Mouse (Mus musculus): Measurements from ENCODE around the gene Lzic. TPM values are rescaled to one million over a fixed set of nuclear protein-coding genes. Genes with fewer than 3 reads are reported as not detected.

The Lzic gene
- polyA plus RNA-seq, 1 experiment from 2014 or later, result 42.2 TPM

- H3K9ac ChIP-seq (ENCODE audit: low read length), result no peak overlapping the region
- H3K27ac ChIP-seq (ENCODE audit: low read depth), result no peak overlapping the region
- no peaks in the 10 kb centered on the region for H3K4me1 ChIP-seq (replicated peaks; ENCODE audit: control insufficient read depth, insufficient read depth, low read length)
- no peaks in the 10 kb centered on the region for H3K9me3 ChIP-seq (ENCODE audit: control insufficient read depth, low read length)
- no peaks in the 10 kb centered on the region for H3K27me3 ChIP-seq (replicated peaks; ENCODE audit: control insufficient read depth, insufficient read depth, low read length)
- no peak overlapping the region for H3K4me2 ChIP-seq (ENCODE audit: low read length)
- H3K36me3 ChIP-seq (ENCODE audit: control insufficient read depth, insufficient read depth, low read length), result peaks cover 2% of the 10 kb centered on the region; the same call in 1 of the 2 replicates
- DNase-seq (ENCODE audit: low spot score) (no peak), ATAC-seq (replicated peaks; ENCODE audit: low FRiP score, low TSS enrichment, low read depth) (no peak)
- WGBS, result 76% methylated on average over 6 of the region's 6 CpGs
- no peak overlapping the region for H3K4me3 ChIP-seq (ENCODE audit: low read depth, low read length)
Measured at GRCm38 (mm10) chr4:149462305-149462971, 22.6 kb upstream of the Lzic start.

DNA sequence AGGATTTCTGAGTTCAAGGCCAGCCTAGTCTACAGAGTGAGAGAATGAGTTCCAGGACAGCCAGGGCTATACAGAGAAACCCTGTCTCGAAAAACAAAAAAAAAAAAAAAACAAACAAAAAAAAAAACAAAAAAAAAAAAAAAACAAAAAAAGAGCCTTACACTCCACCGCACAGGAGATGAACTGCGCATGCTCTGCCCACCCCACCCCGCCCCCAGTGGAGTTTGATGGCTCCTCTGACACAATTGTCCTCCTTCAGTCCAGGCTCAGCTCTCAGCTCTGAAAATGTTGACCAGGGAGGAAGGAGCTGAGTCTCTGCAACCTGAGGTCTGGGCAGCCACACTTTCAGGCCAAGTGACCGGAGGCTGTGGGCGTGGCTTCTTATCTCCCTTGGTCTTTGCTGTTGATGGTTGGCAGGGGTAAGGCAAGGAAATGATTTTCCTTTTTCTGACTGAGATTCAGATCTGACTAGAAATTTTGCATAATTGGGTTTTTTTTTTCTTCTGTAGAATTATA, 21.5 kb upstream of the Lzic start:
- ATAC-seq (replicated peaks; ENCODE audit: low FRiP score, low TSS enrichment, low read depth) (no peak), DNase-seq (ENCODE audit: low spot score) (no peak)
- Histone ChIP-seq H3K4me1 (replicated peaks; ENCODE audit: control insufficient read depth, insufficient read depth, low read length) (no peaks in the 10 kb centered on the region), H3K4me3 (ENCODE audit: low read depth, low read length) (no peak overlapping the region), H3K27me3 (replicated peaks; ENCODE audit: control insufficient read depth, insufficient read depth, low read length) (no peaks in the 10 kb centered on the region), H3K4me2 (ENCODE audit: low read length) (no peak overlapping the region), H3K9ac (ENCODE audit: low read length) (no peak overlapping the region), H3K36me3 (ENCODE audit: control insufficient read depth, insufficient read depth, low read length) (peaks cover 7% of the 10 kb centered on the region; the same call in 1 of the 2 replicates), H3K9me3 (ENCODE audit: control insufficient read depth, low read length) (no peaks in the 10 kb centered on the region), H3K27ac (ENCODE audit: low read depth) (no peak overlapping the region)
- WGBS, result 74% methylated on average over 6 of the region's 6 CpGs

DNA sequence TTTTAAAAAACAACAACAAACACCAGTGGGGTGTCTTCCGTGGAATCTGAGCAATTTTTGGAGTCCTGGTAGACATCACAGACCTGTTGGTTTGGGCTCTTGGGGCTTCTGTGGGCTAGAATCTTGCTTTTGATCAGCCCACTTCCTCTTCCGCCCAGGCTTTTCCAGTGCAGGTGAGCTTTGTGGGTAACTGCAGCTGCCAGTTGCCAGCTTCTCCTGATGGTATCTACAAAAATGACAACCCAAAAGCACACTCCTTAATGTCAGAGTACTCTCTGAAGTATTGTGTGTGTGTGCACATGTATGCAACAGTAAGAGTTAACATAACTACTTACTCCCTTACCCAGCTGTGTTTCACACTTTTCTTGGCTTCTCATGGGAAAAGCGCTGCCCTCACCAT, 15.5 kb upstream of the Lzic start:
- H3K27me3 ChIP-seq (replicated peaks; ENCODE audit: control insufficient read depth, insufficient read depth, low read length), result no peaks in the 10 kb centered on the region
- no peaks in the 10 kb centered on the region for H3K9me3 ChIP-seq (ENCODE audit: control insufficient read depth, low read length)
- no peaks in the 10 kb centered on the region for H3K4me1 ChIP-seq (replicated peaks; ENCODE audit: control insufficient read depth, insufficient read depth, low read length)
- DNase-seq (ENCODE audit: low spot score) (no peak), ATAC-seq (replicated peaks; ENCODE audit: low FRiP score, low TSS enrichment, low read depth) (no peak)
- H3K36me3 ChIP-seq (ENCODE audit: control insufficient read depth, insufficient read depth, low read length), result peaks cover 32% of the 10 kb centered on the region
- no peak overlapping the region for H3K4me2 ChIP-seq (ENCODE audit: low read length)
- no peak overlapping the region for H3K9ac ChIP-seq (ENCODE audit: low read length)
- no peak overlapping the region for H3K4me3 ChIP-seq (ENCODE audit: low read depth, low read length)
- 92% methylated on average over 3 of the region's 3 CpGs for WGBS
- H3K27ac ChIP-seq (ENCODE audit: low read depth), result no peak overlapping the region

- no peaks in the 10 kb centered on the region for H3K9me3 ChIP-seq (ENCODE audit: control insufficient read depth, low read length)
- H3K27me3 ChIP-seq (replicated peaks; ENCODE audit: control insufficient read depth, insufficient read depth, low read length), result no peaks in the 10 kb centered on the region
- peaks cover 15% of the 10 kb centered on the region for H3K36me3 ChIP-seq (ENCODE audit: control insufficient read depth, insufficient read depth, low read length)
- 66% methylated on average over 7 of the region's 7 CpGs for WGBS
- ATAC-seq (replicated peaks; ENCODE audit: low FRiP score, low TSS enrichment, low read depth) (no peak), DNase-seq (ENCODE audit: low spot score) (no peak)
- H3K9ac ChIP-seq (ENCODE audit: low read length), result no peak overlapping the region
- H3K4me1 ChIP-seq (replicated peaks; ENCODE audit: control insufficient read depth, insufficient read depth, low read length), result no peaks in the 10 kb centered on the region
- H3K4me3 ChIP-seq (ENCODE audit: low read depth, low read length), result no peak overlapping the region
- no peak overlapping the region for H3K4me2 ChIP-seq (ENCODE audit: low read length)
- H3K27ac ChIP-seq (ENCODE audit: low read depth), result no peak overlapping the region
Measured at GRCm38 (mm10) chr4:149475096-149475495, 9.9 kb upstream of the Lzic start.

DNA sequence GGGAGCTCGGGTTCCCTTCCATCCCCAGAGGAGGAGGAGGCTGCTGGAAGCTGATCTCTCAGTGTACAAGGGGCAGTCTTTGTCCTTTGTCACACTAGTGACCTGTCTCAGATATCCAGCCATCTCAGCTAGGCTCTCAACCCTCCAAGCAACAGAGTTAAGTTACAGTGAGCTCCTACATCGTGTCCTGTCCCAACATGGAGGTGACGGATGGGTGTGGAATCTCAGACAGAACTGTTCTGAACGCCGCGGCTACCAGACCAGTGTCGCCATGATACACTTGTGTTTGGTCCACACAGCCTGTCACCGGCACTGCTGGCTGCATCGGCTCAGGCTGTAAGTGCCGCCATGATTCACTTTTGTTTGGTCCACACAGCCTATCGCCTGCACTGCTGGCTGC, 8.0 kb upstream of the Lzic start, which contains the start of gene Tmem274:
Tmem274 (plus strand) TSS at position 301 of the 400 bp plus-strand sequence.
- 87% methylated on average over 11 of the region's 11 CpGs for WGBS
- Histone ChIP-seq H3K4me2 (ENCODE audit: low read length) (no peak within 1 kb of the TSS), H3K9me3 (ENCODE audit: control insufficient read depth, low read length) (no peaks in the 10 kb centered on the region), H3K27ac (ENCODE audit: low read depth) (no peak within 1 kb of the TSS), H3K9ac (ENCODE audit: low read length) (no peak within 1 kb of the TSS), H3K4me3 (ENCODE audit: low read depth, low read length) (no peak within 1 kb of the TSS), H3K27me3 (replicated peaks; ENCODE audit: control insufficient read depth, insufficient read depth, low read length) (no peaks in the 10 kb centered on the region), H3K4me1 (replicated peaks; ENCODE audit: control insufficient read depth, insufficient read depth, low read length) (no peaks in the 10 kb centered on the region), H3K36me3 (ENCODE audit: control insufficient read depth, insufficient read depth, low read length) (peaks cover 14% of the 10 kb centered on the region)
- ATAC-seq (replicated peaks; ENCODE audit: low FRiP score, low TSS enrichment, low read depth) (no peak), DNase-seq (ENCODE audit: low spot score) (no peak)

- ATAC-seq (replicated peaks; ENCODE audit: low FRiP score, low TSS enrichment, low read depth), result no peak
- peak overlapping the region; percentile 88 for H3K4me2 ChIP-seq (ENCODE audit: low read length)
Measured at GRCm38 (mm10) chr4:149484566-149484965, 463 bp upstream of the Lzic start.

DNA sequence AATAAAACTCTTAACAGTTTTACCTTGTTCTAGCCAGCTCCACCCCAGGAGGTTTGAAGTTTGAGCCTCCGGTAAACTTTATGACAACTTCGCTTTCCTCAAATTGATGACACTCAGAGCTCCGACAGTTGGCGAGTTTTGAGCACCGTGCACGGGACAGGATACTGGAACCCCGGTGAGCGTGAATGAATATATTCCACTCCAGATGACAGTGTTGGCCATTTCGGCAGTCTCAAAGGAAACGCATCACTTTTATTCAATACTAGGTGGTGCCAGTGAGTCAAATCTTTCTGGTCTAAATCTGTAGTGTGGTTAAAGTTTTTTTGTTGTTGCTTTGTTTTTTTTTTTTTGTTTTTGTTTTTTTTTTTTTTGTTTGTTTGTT, 787 bp downstream of the Lzic start:
- peak overlapping the region; percentile 58 for H3K4me3 ChIP-seq (ENCODE audit: low read depth, low read length)
- peaks cover 8% of the 10 kb centered on the region for H3K4me1 ChIP-seq (replicated peaks; ENCODE audit: control insufficient read depth, insufficient read depth, low read length)
- H3K27me3 ChIP-seq (replicated peaks; ENCODE audit: control insufficient read depth, insufficient read depth, low read length), result no peaks in the 10 kb centered on the region
- H3K36me3 ChIP-seq (ENCODE audit: control insufficient read depth, insufficient read depth, low read length), result peaks cover 36% of the 10 kb centered on the region
- H3K27ac ChIP-seq (ENCODE audit: low read depth), result peak overlapping the region; percentile 70; the same call in 1 of the 2 replicates
- ATAC-seq (replicated peaks; ENCODE audit: low FRiP score, low TSS enrichment, low read depth) (no peak; the same call in 1 of the 2 replicates), DNase-seq (ENCODE audit: low spot score) (no peak)
- peak overlapping the region; percentile 88 for H3K4me2 ChIP-seq (ENCODE audit: low read length)
- H3K9ac ChIP-seq (ENCODE audit: low read length), result peak overlapping the region; percentile 57
- no peaks in the 10 kb centered on the region for H3K9me3 ChIP-seq (ENCODE audit: control insufficient read depth, low read length)
- under 1% methylated on average over 10 of the region's 10 CpGs for WGBS

More at GRCm38 (mm10) chr4:149484566-149484965, 463 bp upstream of the Lzic start:
- Histone ChIP-seq H3K4me1 (replicated peaks; ENCODE audit: control insufficient read depth, insufficient read depth, low read length) (peaks cover 8% of the 10 kb centered on the region), H3K27ac (ENCODE audit: low read depth) (peak overlapping the region; percentile 70), H3K4me3 (ENCODE audit: low read depth, low read length) (peak overlapping the region; percentile 58), H3K9ac (ENCODE audit: low read length) (peak overlapping the region; percentile 57), H3K9me3 (ENCODE audit: control insufficient read depth, low read length) (no peaks in the 10 kb centered on the region), H3K27me3 (replicated peaks; ENCODE audit: control insufficient read depth, insufficient read depth, low read length) (no peaks in the 10 kb centered on the region), H3K36me3 (ENCODE audit: control insufficient read depth, insufficient read depth, low read length) (peaks cover 30% of the 10 kb centered on the region)
- WGBS, result 56% methylated on average over 3 of the region's 3 CpGs
- DNase-seq (ENCODE audit: low spot score), result no peak

GRCm38 (mm10) chr4:149487729-149488128, 2.7 kb downstream of the Lzic start:
- Histone ChIP-seq H3K4me2 (ENCODE audit: low read length) (no peak overlapping the region), H3K4me3 (ENCODE audit: low read depth, low read length) (no peak overlapping the region), H3K36me3 (ENCODE audit: control insufficient read depth, insufficient read depth, low read length) (peaks cover 51% of the 10 kb centered on the region), H3K9me3 (ENCODE audit: control insufficient read depth, low read length) (no peaks in the 10 kb centered on the region), H3K4me1 (replicated peaks; ENCODE audit: control insufficient read depth, insufficient read depth, low read length) (peaks cover 8% of the 10 kb centered on the region), H3K9ac (ENCODE audit: low read length) (no peak overlapping the region), H3K27ac (ENCODE audit: low read depth) (no peak overlapping the region), H3K27me3 (replicated peaks; ENCODE audit: control insufficient read depth, insufficient read depth, low read length) (no peaks in the 10 kb centered on the region)
- WGBS, result 95% methylated on average over 12 of the region's 12 CpGs
- ATAC-seq (replicated peaks; ENCODE audit: low FRiP score, low TSS enrichment, low read depth) (no peak), DNase-seq (ENCODE audit: low spot score) (no peak)

Data from intestine, embryonic 14.5 days (tissue).